Mouse (Mus musculus): ENCODE measurements around the gene Zeb2.

GRCm38 (mm10) chr2:45133225-45133624 lies 16.0 kb upstream of the Zeb2 start:
- TF ChIP-seq CTCF (IDR thresholded peaks at IDR 0.05; ENCODE audit: insufficient read depth, low read depth, low read length), result no peak
- TF ChIP-seq POLR2A (IDR thresholded peaks at IDR 0.05; ENCODE audit: insufficient read depth, low read depth, low read length), result no peak

All from olfactory bulb, adult 2 months (tissue).